Mouse (Mus musculus): ENCODE data around the gene Eri2. TPM values are rescaled to one million over a fixed set of nuclear protein-coding genes. Genes with fewer than 3 reads are reported as not detected.

Gene Eri2
- 1 to 10 TPM; 8.7 to 9.0 TPM for total RNA-seq (2021)

- intact Hi-C loops (cut with DNase I): no loop called here
- DNase-seq (ENCODE audit: extremely low spot score in 1 of 2, low spot score in 2 of 2): peak; percentile 73 to 92
These were observed at the start of gene Eri2, which contains the start of gene Rexo5 for GRCm38 (mm10) chr7:119793586-119794250. Gene Eri2, minus strand, starts transcription at chr7:119794058. Gene Rexo5, plus strand, starts transcription at chr7:119794006.

GRCm38 (mm10) chr7:119841820-119842449 is 48.1 kb upstream of the Eri2 start:
- intact Hi-C loops (cut with DNase I): no loop called here

GRCm38 (mm10) chr7:119835996-119836777 is 42.3 kb upstream of the Eri2 start:
- intact Hi-C loops (cut with DNase I): no loop called here
- DNase-seq (ENCODE audit: extremely low spot score in 1 of 2, low spot score in 2 of 2): no peak

More at GRCm38 (mm10) chr7:119841820-119842449, 48.1 kb upstream of the Eri2 start:
- no peak for DNase-seq (ENCODE audit: extremely low spot score in 1 of 2, low spot score in 2 of 2)

GRCm38 (mm10) chr7:119835371-119835770 is 41.5 kb upstream of the Eri2 start:
- DNase-seq (ENCODE audit: extremely low spot score in 1 of 2, low spot score in 2 of 2): no peak
- intact Hi-C loops (cut with DNase I): no loop called here

- no peak for DNase-seq (ENCODE audit: extremely low spot score in 1 of 2, low spot score in 2 of 2)
- intact Hi-C loops (cut with DNase I): no loop called here
These were observed 14.9 kb upstream of the Eri2 start for GRCm38 (mm10) chr7:119808723-119809122.

GRCm38 (mm10) chr7:119807396-119807795 is 13.5 kb upstream of the Eri2 start:
- no peak for DNase-seq (ENCODE audit: extremely low spot score in 1 of 2, low spot score in 2 of 2)
- intact Hi-C loops (cut with DNase I): no loop called here

- intact Hi-C loops (cut with DNase I): no loop called here
- no peak for DNase-seq (ENCODE audit: extremely low spot score in 1 of 2, low spot score in 2 of 2)
These were observed 7.1 kb upstream of the Eri2 start for GRCm38 (mm10) chr7:119800991-119801390.

- DNase-seq (ENCODE audit: extremely low spot score in 1 of 2, low spot score in 2 of 2): no peak
- intact Hi-C loops (cut with DNase I): no loop called here
These were observed 6.6 kb upstream of the Eri2 start for GRCm38 (mm10) chr7:119800488-119800887.

GRCm38 (mm10) chr7:119795311-119795710 is 1.5 kb upstream of the Eri2 start:
- DNase-seq (ENCODE audit: extremely low spot score in 1 of 2, low spot score in 2 of 2): no peak
- intact Hi-C loops (cut with DNase I): no loop called here

GRCm38 (mm10) chr7:119794251-119794638 is 387 bp upstream of the Eri2 start:
- intact Hi-C loops (cut with DNase I): no loop called here
- no peak for DNase-seq (ENCODE audit: extremely low spot score in 1 of 2, low spot score in 2 of 2)

GRCm38 (mm10) chr7:119789024-119789423 is 4.8 kb downstream of the Eri2 start:
- intact Hi-C loops (cut with DNase I): no loop called here
- no peak for DNase-seq (ENCODE audit: extremely low spot score in 1 of 2, low spot score in 2 of 2)

GRCm38 (mm10) chr7:119784908-119785307 is 8.9 kb downstream of the Eri2 start:
- intact Hi-C loops (cut with DNase I): no loop called here
- no peak for DNase-seq (ENCODE audit: extremely low spot score in 1 of 2, low spot score in 2 of 2)

- no peak for DNase-seq (ENCODE audit: extremely low spot score in 1 of 2, low spot score in 2 of 2)
- intact Hi-C loops (cut with DNase I): no loop called here
These were observed 10.4 kb downstream of the Eri2 start for GRCm38 (mm10) chr7:119783453-119783852.

GRCm38 (mm10) chr7:119769895-119770294 is 24.0 kb downstream of the Eri2 start:
- intact Hi-C loops (cut with DNase I): no loop called here

GRCm38 (mm10) chr7:119766996-119767395 is 26.9 kb downstream of the Eri2 start:
- no peak for DNase-seq (ENCODE audit: extremely low spot score in 1 of 2, low spot score in 2 of 2)
- intact Hi-C loops (cut with DNase I): no loop called here

More at GRCm38 (mm10) chr7:119769895-119770294, 24.0 kb downstream of the Eri2 start:
- no peak for DNase-seq (ENCODE audit: extremely low spot score in 1 of 2, low spot score in 2 of 2)

GRCm38 (mm10) chr7:119764377-119764776 is 29.5 kb downstream of the Eri2 start:
- intact Hi-C loops (cut with DNase I): no loop called here

GRCm38 (mm10) chr7:119762166-119762697 is 31.6 kb downstream of the Eri2 start:
- intact Hi-C loops (cut with DNase I): no loop called here
- no peak for DNase-seq (ENCODE audit: extremely low spot score in 1 of 2, low spot score in 2 of 2)

More at GRCm38 (mm10) chr7:119764377-119764776, 29.5 kb downstream of the Eri2 start:
- no peak for DNase-seq (ENCODE audit: extremely low spot score in 1 of 2, low spot score in 2 of 2)

- no peak for DNase-seq (ENCODE audit: extremely low spot score in 1 of 2, low spot score in 2 of 2)
- intact Hi-C loops (cut with DNase I): no loop called here
These were observed 33.3 kb downstream of the Eri2 start, which contains the start of gene Acsm3 for GRCm38 (mm10) chr7:119760527-119760951. Gene Acsm3, plus strand, starts transcription at chr7:119760923.

GRCm38 (mm10) chr7:119753696-119754095 is 40.2 kb downstream of the Eri2 start:
- DNase-seq (ENCODE audit: extremely low spot score in 1 of 2, low spot score in 2 of 2): no peak
- intact Hi-C loops (cut with DNase I): no loop called here

Measured in left cerebral cortex, postnatal 10 days (tissue).